Mouse (Mus musculus): Measurements from ENCODE around the gene Golgb1. TPM values are rescaled to one million over a fixed set of nuclear protein-coding genes. Genes with fewer than 3 reads are reported as not detected.

Gene Golgb1
- 25.8 TPM for polyA plus RNA-seq (2015; fragmentation: Illumina TruSeq; extraction: RNeasy Lipid Tissue Mini Kit (QIAGEN cat#74804); ENCODE audit: low read depth, low replicate concordance)

GRCm38 (mm10) chr16:36874583-36875275 is at the start of gene Golgb1, which contains the start of gene Eaf2:
Gene Golgb1, plus strand, starts transcription at chr16:36875140.
Gene Eaf2, minus strand, starts transcription at chr16:36875003.

GRCm38 (mm10) chr16:36828054-36828786 is 46.7 kb upstream of the Golgb1 start, which contains the start of gene Iqcb1:
Gene Iqcb1, plus strand, starts transcription at chr16:36828385.

GRCm38 (mm10) chr16:36934841-36935620 is 60.1 kb downstream of the Golgb1 start, which contains the start of gene Hcls1:
Gene Hcls1, plus strand, starts transcription at chr16:36934983.

Other genes starting within 250 kb of the Golgb1 start
- 2.8 TPM for gene Cd86, start 209.1 kb upstream of the Golgb1 start, polyA plus RNA-seq (2015; fragmentation: Illumina TruSeq; extraction: RNeasy Lipid Tissue Mini Kit (QIAGEN cat#74804); ENCODE audit: low read depth, low replicate concordance)
- gene Ildr1, start 181.2 kb upstream of the Golgb1 start, polyA plus RNA-seq (2015; fragmentation: Illumina TruSeq; extraction: RNeasy Lipid Tissue Mini Kit (QIAGEN cat#74804); ENCODE audit: low read depth, low replicate concordance) = 0.80 TPM
- gene Slc15a2, start 90.2 kb upstream of the Golgb1 start, polyA plus RNA-seq (2015; fragmentation: Illumina TruSeq; extraction: RNeasy Lipid Tissue Mini Kit (QIAGEN cat#74804); ENCODE audit: low read depth, low replicate concordance) = 33.7 TPM
- gene Iqcb1, start 46.8 kb upstream of the Golgb1 start, polyA plus RNA-seq (2015; fragmentation: Illumina TruSeq; extraction: RNeasy Lipid Tissue Mini Kit (QIAGEN cat#74804); ENCODE audit: low read depth, low replicate concordance) = 62.9 TPM
- gene Eaf2, start 137 bp upstream of the Golgb1 start, polyA plus RNA-seq (2015; fragmentation: Illumina TruSeq; extraction: RNeasy Lipid Tissue Mini Kit (QIAGEN cat#74804); ENCODE audit: low read depth, low replicate concordance) = 1.4 TPM
- 4.7 TPM for gene Hcls1, start 59.8 kb downstream of the Golgb1 start, polyA plus RNA-seq (2015; fragmentation: Illumina TruSeq; extraction: RNeasy Lipid Tissue Mini Kit (QIAGEN cat#74804); ENCODE audit: low read depth, low replicate concordance)
- gene Fbxo40, start 115.3 kb downstream of the Golgb1 start, polyA plus RNA-seq (2015; fragmentation: Illumina TruSeq; extraction: RNeasy Lipid Tissue Mini Kit (QIAGEN cat#74804); ENCODE audit: low read depth, low replicate concordance) = 0.59 TPM
- gene Polq, start 136.6 kb downstream of the Golgb1 start, polyA plus RNA-seq (2015; fragmentation: Illumina TruSeq; extraction: RNeasy Lipid Tissue Mini Kit (QIAGEN cat#74804); ENCODE audit: low read depth, low replicate concordance) = 0.57 TPM

Measured in brain, adult 10 weeks (tissue).